Mouse (Mus musculus): ENCODE measurements around the gene Tufm.

GRCm38 (mm10) chr7:126474993-126475581 is 12.1 kb upstream of the Tufm start, which contains the start of gene Sh2b1:
- TF ChIP-seq CTCF (IDR thresholded peaks at IDR 0.05; ENCODE audit: extremely low read depth, insufficient read length, insufficient replicate concordance, low read depth, low read length) (peak; percentile 31; the same call in 1 of the 2 replicates), POLR2A (IDR thresholded peaks at IDR 0.05; ENCODE audit: low read depth, low read length) (peak; percentile 65; the same call in 1 of the 2 replicates)

All from small intestine, adult 2 months (tissue).